Mouse (Mus musculus) thymus, adult 18-20 months (tissue): ENCODE data around the gene H2al1m.
A peak's percentile ranks its signal among the peaks of the same experiment; 100 is the strongest.
"Not testable (repeated sequence)": the region's sequence is repeated elsewhere in the genome, so short reads cannot be mapped to it uniquely, and the experiment has no call there.

Source experiments
- DNase-seq, 2 experiments: peaks; one replicate each; pipeline ENCODE4 v3.0.0; 2022; ENCODE audit warnings: mixed read lengths in 2 of 2

Gene H2al1m

DNA sequence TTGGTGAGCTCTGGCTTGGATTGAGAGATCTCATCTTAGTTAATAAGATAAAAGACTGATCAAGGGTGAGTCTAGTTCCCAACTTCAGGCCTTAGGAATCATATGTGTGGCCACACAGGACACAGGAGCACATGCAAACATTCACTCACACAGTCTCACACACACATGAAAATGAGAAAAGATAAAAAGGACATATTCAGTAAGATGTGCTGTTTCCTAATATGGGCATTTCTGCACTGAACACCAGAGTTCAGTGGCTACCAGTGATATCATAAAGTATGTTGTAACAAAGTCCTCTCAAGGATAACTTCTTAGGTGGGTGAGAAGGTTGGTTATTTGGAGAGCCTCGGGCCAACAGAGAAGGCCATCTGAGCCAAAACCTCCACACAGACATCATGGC lies at the start of gene H2al1m:
Gene H2al1m (plus strand): TSS at position 301 of the 400 bp plus-strand sequence.
- not testable (repeated sequence) for DNase-seq

DNA sequence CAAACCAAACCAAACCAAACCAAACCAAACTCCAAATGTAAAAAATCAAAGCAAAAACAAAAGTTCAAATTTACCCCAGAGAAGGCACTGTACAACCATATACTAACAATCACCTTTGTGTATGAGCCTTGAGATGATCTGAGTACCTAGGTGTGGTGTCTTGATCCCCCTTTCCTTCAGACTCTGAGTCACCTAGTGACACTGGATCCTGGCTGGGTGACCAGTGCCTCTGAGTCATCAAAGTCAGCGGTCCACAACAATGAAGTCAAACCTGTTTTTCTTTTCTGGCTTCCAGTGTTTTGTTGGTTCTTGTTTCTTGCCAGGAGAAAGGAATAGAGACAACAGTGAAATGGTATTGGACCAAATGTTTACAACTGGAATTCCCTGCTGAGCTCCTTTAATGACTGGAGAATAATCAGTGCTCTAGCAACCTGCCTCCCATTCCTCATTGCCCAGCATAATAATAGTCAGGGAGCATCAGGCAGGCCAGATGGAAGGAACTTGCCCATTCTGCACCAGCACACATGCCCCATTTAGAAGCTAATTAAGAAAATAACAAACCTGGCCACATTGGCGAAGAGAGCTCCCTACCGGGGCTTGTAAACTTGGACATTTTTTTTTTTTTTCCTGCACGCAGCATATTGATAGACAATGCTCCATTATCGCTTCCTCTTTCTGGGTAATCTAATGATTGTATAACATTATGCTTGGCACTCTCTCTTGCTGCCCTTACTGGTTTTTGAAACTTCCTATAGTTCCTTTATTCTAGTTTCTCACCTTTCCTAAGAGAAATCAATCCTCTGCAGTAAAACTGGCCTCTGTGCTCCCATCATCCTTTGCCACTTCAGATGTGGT lies 42.6 kb upstream of the H2al1m start:
- no peak for DNase-seq

DNA sequence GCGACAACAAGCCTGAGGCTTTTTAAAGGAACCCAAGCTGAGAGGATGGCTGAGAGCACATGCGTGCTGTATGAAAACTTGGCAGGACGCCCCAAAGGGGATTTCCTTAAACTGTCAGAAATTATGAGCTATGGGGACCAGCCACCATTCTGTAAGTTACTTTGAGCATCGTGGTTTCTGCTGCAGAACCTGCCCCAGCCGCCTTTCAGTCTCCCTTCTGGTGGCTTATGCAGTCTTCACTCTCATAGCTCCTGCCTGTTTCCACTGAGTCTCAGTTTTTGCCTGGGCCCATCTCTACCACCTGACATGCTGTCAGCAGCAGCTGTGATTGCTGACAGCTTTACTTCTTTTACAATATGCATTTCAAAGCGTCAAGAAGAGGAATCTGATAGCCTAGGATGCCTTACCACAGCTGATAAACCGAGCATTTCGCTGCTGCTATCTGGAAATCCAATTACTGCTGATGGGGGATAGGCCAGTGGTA lies 40.1 kb upstream of the H2al1m start:
- no peak for DNase-seq

DNA sequence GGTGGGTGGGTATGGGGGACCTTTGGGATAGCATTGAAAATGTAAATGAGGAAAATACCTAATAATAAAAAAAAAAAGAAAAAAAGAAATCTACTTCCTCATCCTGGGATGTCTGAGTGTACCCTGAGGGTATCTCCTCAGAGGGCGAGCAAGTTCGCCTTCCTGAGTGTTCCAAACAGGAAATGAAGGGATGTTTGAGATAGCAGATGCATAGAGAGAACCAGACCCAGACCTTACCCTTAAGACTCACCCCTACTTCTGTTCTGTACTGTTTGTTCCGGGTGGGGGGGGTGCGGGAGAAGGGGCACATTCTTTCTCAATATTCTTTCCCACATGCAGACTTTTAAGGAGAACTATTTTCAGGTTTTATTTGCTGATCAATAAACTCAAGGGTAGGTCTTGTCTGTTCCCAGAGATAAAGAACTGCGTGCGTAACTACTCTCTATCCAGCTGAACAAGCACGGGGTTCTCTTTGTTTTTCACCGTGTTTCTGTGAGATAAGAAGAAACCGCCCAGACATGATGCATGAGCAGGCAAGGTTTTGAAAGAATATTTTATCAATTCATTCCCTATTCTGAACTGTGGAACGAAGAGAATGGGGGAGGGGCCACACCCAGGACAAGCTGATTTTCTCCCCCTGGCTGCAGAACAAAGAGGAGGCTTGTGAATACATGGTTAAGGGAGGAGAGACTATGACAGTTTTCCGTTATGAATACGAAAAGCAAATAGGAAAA lies 38.8 kb upstream of the H2al1m start:
- DNase-seq: no peak

DNA sequence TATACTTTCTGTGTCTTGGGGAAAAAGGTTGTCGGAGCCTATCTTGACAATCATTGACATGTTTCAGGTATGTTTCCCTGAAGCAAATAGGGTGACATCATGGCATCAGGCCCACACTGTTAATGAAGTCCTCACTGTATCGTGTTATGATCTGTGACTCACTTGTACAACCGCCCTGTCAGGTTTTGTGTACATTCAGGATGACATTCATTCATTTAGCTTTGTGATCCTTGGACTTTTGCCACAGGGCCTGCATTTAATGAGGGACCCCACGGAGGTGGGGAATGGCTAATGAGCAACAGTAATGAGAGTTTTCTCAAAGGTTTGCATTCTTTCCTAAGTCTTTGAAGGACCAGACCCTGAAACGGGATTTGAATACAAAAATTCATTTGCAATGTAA lies 34.7 kb upstream of the H2al1m start:
- no peak for DNase-seq

DNA sequence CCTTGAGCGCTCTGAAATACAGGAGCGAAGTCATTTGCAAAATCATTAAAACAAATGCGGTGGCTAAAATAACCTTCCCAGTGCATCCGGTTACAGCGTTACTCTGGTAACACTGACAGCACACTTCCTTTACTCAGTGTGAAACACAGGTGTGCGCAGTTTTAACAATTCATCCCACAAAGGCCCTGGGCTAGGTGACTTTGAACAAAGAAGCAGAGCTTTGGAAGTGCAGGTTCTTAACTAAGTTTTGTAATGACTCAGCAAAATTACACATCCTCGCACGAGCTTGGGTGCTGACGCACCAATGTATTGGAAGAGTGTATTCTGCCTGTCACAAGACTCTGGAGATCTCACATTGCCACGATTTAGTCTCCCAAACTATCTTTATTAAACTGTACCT lies 29.6 kb upstream of the H2al1m start:
- DNase-seq: peak in 1 of 2 experiments; percentile 7

DNA sequence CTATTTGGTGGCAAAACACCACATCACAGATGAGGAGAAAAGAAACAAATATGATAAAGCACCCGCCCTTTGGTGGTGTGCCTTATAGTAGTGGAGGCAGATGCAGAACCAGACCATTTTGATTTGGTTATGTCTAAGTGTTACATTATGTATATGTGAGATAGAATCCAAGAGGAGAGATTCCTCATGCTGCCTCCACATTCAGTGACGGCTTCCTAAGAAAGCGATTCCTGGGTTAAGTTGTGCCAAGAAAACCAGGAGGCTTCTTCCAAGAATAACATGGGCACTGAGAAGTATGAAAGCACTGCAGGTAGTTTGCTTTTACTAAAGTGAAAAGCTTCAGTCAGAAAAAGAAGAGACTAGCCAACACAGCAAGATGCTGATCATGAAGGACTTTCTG lies 28.7 kb upstream of the H2al1m start:
- DNase-seq: no peak

DNA sequence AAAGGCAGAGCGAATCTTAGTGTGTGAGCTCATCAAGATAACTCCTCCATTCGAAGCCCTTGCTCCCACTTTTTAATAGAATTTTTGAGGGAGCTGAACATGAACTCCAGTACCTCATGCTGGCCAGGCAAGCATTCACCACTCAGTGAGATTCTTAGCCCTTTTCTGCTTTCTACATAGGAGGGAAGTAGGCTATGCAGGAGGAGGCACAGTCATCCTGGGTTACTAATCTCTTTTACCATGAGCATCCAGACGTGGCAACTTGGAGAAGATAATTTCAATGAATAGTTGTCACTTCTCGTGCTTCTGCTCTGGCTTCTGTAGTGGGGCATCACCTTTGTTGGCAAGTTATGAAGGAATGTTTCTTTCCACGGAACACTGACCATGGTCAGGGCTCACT lies 26.8 kb upstream of the H2al1m start, which contains the start of gene Gm14862:
Gene Gm14862 (minus strand): TSS at position 134 of the 400 bp plus-strand sequence.
- DNase-seq: no peak

DNA sequence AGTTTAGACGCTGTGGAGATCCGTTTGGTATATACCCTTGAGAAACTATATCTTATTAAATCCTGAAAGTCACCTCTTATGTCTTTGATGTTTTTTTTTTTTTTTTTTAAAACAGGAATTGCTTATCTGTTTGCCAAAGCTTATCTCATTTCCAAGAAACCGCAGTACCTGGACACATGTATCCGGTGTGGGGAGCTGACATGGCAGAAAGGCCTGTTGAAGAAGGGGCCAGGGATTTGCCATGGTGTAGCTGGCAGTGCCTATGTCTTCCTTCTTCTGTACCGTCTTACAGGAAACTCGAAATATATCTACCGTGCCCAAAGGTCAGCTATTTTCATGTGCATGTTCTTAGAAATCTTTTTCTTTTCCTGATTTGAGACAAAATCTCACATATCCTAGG lies 25.7 kb upstream of the H2al1m start:
- no peak for DNase-seq

DNA sequence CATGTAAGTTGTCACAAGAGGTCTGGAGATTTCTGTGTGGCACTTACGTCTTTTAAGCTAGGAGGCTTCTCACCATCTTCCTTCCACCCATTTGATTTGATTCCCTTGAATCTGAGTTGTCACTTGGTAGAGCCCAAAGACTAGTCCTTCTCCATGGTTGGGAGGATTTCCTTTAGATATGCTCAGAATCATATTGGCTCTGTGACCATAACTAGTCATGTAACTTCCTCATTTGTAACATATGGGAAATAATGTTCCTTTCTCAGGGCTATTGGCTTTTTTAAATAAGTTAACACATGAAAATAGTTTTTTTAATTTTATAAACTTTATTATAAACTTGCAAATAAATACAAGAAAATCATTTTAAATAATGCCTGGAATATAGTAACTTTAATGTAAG lies 24.3 kb upstream of the H2al1m start:
- DNase-seq: no peak

DNA sequence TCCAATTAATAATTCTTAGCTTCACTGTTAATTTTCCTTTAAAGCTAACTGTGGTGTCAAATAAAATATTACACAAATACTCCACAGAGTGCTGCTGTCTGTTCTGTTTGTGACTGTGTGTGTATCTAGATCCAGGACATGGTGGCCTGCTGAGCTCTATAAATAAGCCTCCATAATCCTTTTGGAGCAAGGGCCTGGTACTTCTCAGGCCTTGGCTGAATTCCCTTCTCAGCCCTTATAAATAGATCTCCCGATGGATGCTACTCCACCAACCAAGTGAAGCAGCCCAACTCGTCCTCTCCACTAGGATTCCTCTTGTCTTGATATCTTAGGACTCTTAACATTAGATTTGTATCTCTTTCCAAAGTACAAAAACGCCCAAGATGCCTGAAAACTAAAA lies 12.5 kb upstream of the H2al1m start:
- DNase-seq: no peak

DNA sequence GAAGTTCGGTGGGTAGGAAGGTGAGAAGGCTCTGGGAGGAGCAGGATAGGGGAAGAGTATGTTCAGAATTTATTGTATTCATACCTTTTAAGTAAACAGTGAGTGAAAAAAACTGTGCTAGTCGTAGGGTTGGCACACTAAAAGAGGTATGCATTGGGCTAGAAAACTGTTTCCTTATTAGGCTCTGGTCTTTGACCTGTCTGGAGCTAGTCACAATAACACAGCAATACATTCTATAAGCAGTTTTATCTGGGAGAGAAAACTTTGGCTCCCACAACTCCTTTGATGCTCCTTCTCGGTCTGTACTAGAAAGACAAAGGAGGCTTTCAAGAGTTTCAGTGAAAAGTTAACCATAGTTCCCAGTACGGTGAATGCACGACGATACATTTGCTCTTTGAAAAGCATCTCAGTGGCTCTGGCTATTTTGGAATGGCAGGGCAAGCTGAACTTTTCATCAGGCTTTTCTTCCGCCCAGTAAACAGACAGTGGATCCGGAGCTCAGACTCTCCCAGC lies 11.6 kb upstream of the H2al1m start:
- no peak for DNase-seq

DNA sequence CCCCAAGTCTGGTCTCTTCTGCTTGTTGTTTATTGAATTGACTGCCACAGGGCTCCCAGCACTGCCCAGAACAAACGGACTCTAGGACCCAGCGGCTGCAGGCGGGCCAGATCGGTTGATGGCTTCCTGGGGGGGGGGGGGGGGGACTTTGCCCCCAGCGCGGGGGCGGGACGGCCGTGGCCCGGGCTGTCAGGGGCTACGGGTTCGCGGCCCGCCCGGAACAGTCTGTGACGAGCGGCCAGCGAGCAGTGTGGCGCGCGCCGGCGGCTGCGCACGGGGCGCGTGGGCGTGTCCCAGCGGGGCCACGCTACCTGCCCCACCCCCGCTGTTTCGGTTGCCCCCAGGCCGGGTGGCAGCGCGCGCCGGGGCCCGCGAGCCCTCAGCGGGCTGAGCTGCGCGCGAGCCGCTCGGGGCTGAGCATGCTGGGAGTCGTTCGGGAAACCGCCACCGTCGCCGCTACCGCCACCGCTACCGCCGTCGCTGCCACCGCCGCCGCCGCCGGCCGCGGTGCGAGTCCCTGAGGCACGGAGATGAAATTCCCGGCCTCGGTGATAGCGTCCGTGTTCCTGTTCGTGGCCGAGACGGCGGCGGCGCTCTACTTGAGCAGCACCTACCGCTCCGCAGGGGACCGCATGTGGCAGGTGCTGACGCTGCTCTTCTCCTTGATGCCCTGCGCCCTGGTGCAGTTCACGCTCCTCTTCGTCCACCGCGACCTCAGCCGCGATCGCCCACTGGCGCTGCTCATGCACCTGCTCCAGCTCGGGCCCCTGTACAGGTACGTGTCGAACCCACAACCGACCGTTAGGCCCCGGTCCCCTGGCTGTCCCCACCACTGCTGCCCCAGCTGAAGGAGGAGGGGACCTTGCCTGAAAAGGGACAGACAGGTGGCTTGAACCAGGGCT lies 10.9 kb upstream of the H2al1m start, which contains the start of gene Xk:
Gene Xk (plus strand): TSS at position 297 of the 902 bp plus-strand sequence.
- DNase-seq: peak; percentile 32 to 36

DNA sequence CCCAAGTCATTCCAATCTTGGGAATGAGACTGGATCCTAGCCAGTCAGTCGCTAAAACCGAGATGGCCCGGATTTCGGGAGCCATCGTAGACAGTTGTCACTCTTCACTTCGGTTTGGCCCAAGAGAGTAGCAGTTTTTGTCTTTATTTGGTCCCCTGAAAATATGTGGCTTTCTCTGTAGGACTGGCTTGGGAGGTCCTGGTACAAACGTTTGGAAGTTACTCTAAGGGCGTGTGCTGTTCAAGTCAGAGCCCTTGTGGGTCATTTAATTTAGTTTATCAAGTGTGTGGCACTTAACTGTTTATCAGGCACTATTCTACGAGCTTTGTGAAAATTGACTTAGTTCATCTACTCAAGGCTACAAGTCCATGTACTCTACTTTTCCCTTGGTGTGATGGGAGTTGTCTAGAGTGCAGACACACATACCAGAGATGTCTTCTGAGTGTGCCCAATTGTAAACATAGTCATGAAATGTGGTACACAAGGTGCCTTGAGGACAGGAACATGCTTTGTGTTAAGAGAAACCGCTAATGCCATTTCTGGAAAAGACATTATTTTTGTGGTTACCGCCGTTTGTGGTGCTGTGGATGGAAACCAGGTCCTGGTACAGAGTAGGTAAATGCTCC lies 10.1 kb upstream of the H2al1m start:
- DNase-seq: no peak

DNA sequence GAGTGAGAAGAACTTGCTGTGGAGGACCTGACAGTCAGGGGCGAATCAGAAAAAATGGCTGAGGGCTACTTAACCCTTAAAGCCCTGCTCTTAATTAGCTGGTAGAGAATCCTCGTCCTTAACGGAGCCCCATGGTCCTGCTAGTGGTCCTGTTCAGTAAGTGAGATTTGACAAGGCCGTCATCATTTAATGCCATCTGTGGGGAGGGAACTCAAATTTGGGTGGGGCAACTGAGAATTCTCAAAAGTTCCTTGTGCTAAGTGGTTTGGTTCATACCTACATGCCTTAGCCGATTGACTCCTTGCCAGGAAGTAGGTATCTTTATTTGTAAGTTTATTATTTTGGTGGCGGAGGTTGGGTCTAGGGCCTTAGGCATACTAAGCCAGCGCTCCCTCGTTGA lies 9.2 kb upstream of the H2al1m start:
- no peak for DNase-seq

DNA sequence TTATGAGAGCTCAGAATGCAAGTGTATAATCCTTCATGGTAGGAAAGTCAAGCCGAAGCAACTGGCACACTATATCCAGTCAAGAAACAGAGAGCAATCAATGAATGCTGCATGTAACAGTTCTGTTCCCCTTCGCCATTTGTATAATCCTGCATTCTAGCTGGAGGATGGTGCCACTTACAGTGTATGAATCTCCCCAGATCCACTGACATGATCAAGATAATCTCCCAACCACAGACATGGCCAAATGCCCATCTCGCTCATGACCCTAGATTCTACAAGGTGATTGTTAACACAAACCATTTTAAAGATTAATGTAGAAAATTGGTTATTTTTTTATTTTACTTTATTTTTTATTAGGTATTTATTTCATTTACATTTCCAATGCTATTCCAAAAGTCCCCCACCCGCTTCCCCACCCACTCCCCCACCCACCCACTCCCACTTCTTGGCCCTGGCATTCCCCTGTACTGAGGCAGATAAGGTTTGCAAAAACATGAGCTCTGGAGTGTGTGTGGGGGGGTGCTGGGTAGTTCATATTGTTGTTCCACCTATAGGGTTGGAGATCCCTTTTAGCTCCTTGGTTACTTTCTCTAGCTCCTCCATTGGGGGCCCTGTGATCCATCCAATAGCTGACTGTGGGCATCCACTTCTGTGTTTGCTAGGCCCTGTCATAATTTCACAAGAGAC lies 9.7 kb downstream of the H2al1m start:
- not testable (repeated sequence) for DNase-seq

DNA sequence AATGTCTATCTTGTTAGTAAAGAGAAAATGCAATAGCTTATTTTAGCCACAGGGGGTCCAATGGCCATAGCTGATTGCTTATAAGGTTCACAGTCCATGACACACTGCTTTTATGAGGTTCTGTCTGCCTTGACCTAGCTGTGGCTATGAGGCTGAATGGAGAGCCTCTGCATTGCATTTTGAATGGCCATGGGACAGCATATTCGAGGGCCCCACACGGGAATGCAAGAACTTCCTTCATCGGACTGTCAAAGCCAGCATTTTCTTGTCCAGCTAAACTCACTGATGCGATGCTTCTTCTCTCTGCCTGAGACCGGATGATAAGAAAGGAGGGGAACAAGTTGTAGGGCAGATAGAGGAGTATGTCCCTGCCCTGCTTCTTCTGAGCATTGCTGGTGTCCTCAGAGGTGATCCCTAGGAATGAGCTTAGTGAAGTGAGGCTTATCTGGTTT lies 14.9 kb downstream of the H2al1m start:
- DNase-seq: no peak

DNA sequence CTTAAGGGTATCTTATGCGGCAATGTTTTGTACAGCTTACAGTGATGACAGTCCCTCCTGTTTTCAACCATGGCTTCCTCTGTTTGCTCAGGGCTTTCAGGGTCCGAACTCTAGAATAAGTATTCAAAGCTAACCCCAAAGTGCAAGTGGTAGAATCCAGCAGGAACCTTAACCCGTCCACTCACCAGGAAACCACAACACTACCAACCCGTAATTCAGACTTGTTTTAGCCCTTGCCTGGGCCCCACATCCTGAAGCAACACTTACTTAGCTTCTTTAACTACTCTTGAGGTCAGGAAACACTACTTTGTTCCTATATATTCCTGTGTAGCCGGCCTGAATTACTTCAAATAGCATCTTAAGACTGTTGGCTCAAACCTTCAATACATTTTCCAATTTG lies 19.2 kb downstream of the H2al1m start:
- no peak for DNase-seq

DNA sequence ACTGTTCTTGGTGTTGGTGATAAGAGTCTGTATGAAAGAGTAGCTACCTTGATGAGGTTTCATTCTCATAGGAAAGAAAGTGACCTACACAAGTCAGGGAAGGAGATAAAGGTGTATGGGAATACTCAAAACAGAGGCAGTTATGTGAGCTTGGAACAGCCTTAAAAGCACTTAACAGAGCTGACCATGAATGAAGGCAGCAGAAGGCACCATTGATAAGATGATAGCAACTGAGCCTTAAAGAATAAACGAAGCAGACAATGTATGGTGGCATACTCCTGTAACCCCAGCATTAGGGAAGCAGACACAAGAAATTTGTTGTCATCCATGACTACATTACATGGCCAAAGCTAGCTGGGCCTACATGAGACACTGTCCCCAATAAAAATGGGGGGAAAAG lies 19.9 kb downstream of the H2al1m start:
- no peak for DNase-seq

DNA sequence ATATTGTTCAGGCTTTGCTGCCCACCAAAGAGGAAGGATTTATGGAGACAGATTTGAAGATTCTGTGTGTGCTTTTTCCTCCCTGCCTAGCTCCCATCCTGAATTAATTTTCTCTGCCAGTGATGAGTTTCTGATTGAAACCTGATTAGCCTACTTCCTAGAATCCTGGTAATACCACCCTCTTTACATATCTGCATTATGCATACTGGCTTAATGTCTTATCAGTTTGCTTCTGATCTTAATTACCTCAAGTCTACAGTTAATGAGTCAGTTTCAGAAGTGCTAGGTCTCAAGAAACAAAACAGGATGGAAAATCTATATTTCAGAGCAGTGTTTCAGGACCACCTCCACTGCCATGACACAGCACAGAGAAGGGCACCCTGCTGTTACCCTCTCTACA lies 32.9 kb downstream of the H2al1m start:
- DNase-seq: not testable (repeated sequence)

DNA sequence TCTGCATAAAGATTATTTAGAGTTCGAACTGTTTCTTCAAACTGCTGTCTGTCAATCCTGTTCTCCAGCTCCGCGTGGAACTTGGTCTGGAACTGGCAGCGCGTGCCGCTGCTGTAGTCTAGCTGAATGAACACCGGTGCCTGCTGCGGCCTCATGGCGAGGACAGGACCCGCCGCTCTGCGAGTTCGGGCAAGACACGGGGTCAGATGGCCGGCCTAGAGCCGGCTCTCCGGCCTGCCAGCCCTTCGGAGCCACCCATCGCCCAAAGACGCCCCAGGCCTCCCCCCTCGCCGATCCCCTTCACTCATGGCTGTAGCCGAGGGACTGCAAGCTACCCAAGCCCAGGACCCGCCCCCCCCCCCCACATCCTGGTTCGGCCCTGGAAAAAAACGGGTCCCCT lies 44.4 kb downstream of the H2al1m start:
- DNase-seq: not testable (repeated sequence)
